Mouse (Mus musculus) adrenal gland, postnatal 25 days (tissue): ENCODE measurements around the gene Daam1. TPM values are rescaled to one million over a fixed set of nuclear protein-coding genes. Genes with fewer than 3 reads are reported as not detected.
"Not testable (repeated sequence)": the region's sequence is repeated elsewhere in the genome, so short reads cannot be mapped to it uniquely, and the experiment has no call there.

Experiments
- DNase-seq: peaks from one replicate; pipeline ENCODE4 v3.0.0; 2021; ENCODE audit warnings: mixed read lengths
- total RNA-seq: library from RNA; stranded (reverse); gene quantifications from 2 replicates; pipeline ENCODE4 v1.2.3, GENCODE M21; 2021

The Daam1 gene
- total RNA-seq, 1 experiment from 2014 or later: 20.4 TPM

GRCm38 (mm10) chr12:71834041-71834440, 3.2 kb downstream of the Daam1 start:
- no peak for DNase-seq

- no peak for DNase-seq
Observed at GRCm38 (mm10) chr12:71835966-71836668, 5.2 kb downstream of the Daam1 start.

GRCm38 (mm10) chr12:71836776-71837175, 5.9 kb downstream of the Daam1 start:
- DNase-seq: no peak

- no peak for DNase-seq
Observed at GRCm38 (mm10) chr12:71837576-71837975, 6.7 kb downstream of the Daam1 start.

GRCm38 (mm10) chr12:71838230-71838629, 7.4 kb downstream of the Daam1 start:
- DNase-seq: no peak

- DNase-seq: no peak
Observed at GRCm38 (mm10) chr12:71839653-71840052, 8.8 kb downstream of the Daam1 start.

GRCm38 (mm10) chr12:71840430-71841186, 9.7 kb downstream of the Daam1 start:
- DNase-seq: no peak

GRCm38 (mm10) chr12:71842006-71842405, 11.1 kb downstream of the Daam1 start:
- DNase-seq: no peak

GRCm38 (mm10) chr12:71842588-71842987, 11.7 kb downstream of the Daam1 start:
- no peak for DNase-seq

GRCm38 (mm10) chr12:71845486-71845885, 14.6 kb downstream of the Daam1 start:
- no peak for DNase-seq

- DNase-seq: not testable (repeated sequence)
Observed at GRCm38 (mm10) chr12:71846416-71846815, 15.5 kb downstream of the Daam1 start.

GRCm38 (mm10) chr12:71847024-71847423, 16.1 kb downstream of the Daam1 start:
- not testable (repeated sequence) for DNase-seq

- no peak for DNase-seq
Observed at GRCm38 (mm10) chr12:71847617-71848016, 16.7 kb downstream of the Daam1 start.

GRCm38 (mm10) chr12:71848037-71848776, 17.3 kb downstream of the Daam1 start:
- no peak for DNase-seq

- no peak for DNase-seq
Observed at GRCm38 (mm10) chr12:71849051-71849450, 18.2 kb downstream of the Daam1 start.

- no peak for DNase-seq
Observed at GRCm38 (mm10) chr12:71850135-71850534, 19.3 kb downstream of the Daam1 start.

GRCm38 (mm10) chr12:71852678-71853077, 21.8 kb downstream of the Daam1 start:
- no peak for DNase-seq

GRCm38 (mm10) chr12:71853694-71854093, 22.8 kb downstream of the Daam1 start:
- DNase-seq: no peak

- DNase-seq: no peak
Observed at GRCm38 (mm10) chr12:71854191-71854590, 23.3 kb downstream of the Daam1 start.

- DNase-seq: peak; percentile 48
Observed at GRCm38 (mm10) chr12:71855730-71856479, 25.0 kb downstream of the Daam1 start.

GRCm38 (mm10) chr12:71856480-71856754, 25.5 kb downstream of the Daam1 start:
- DNase-seq: no peak

- no peak for DNase-seq
Observed at GRCm38 (mm10) chr12:71859096-71859495, 28.2 kb downstream of the Daam1 start.
